Mouse (Mus musculus) layer of hippocampus, adult 18-20 months (tissue): ENCODE data around the gene Tmem51. TPM values are rescaled to one million over a fixed set of nuclear protein-coding genes. Genes with fewer than 3 reads are reported as not detected.
"Not testable (repeated sequence)": the region's sequence is repeated elsewhere in the genome, so short reads cannot be mapped to it uniquely, and the experiment has no call there.

Source experiments
- DNase-seq, 2 experiments: peaks; one replicate each; pipeline ENCODE4 v3.0.0; 2022; ENCODE audit warnings: low spot score in 2 of 2
- total RNA-seq, 2 experiments: library from RNA; stranded (reverse); gene quantifications; 2 replicates each; pipeline ENCODE4 v1.2.3; 2021

Gene Tmem51
- total RNA-seq, 2 experiments from 2014 or later: 3.5 to 4.5 TPM

- DNase-seq: peak in 1 of 2 experiments; percentile 70
These were observed 23.4 kb downstream of the Tmem51 start for GRCm38 (mm10) chr4:142060455-142061378.

- DNase-seq: no peak
These were observed 24.3 kb downstream of the Tmem51 start for GRCm38 (mm10) chr4:142059841-142060193.

- no peak for DNase-seq
These were observed 24.8 kb downstream of the Tmem51 start for GRCm38 (mm10) chr4:142059113-142059840.

- peak in 1 of 2 experiments; percentile 39 for DNase-seq
These were observed 26.4 kb downstream of the Tmem51 start for GRCm38 (mm10) chr4:142057529-142058216.

GRCm38 (mm10) chr4:142055600-142055999, 28.5 kb downstream of the Tmem51 start:
- no peak for DNase-seq

GRCm38 (mm10) chr4:142054580-142054979, 29.5 kb downstream of the Tmem51 start:
- peak in 1 of 2 experiments; percentile 15 for DNase-seq

- no peak for DNase-seq
These were observed 30.2 kb downstream of the Tmem51 start for GRCm38 (mm10) chr4:142053661-142054448.

- DNase-seq: no peak
These were observed 30.8 kb downstream of the Tmem51 start for GRCm38 (mm10) chr4:142053261-142053660.

- DNase-seq: no peak
These were observed 31.5 kb downstream of the Tmem51 start for GRCm38 (mm10) chr4:142052391-142053132.

- DNase-seq: not testable (repeated sequence)
These were observed 32.2 kb downstream of the Tmem51 start for GRCm38 (mm10) chr4:142051883-142052282.

GRCm38 (mm10) chr4:142049963-142050362, 34.1 kb downstream of the Tmem51 start:
- no peak for DNase-seq

GRCm38 (mm10) chr4:142048391-142048790, 35.7 kb downstream of the Tmem51 start:
- DNase-seq: peak in 1 of 2 experiments; percentile 32

GRCm38 (mm10) chr4:142047005-142047404, 37.1 kb downstream of the Tmem51 start:
- no peak for DNase-seq

GRCm38 (mm10) chr4:142046496-142046895, 37.6 kb downstream of the Tmem51 start:
- no peak for DNase-seq

GRCm38 (mm10) chr4:142045595-142046163, 38.4 kb downstream of the Tmem51 start:
- no peak for DNase-seq

- no peak for DNase-seq
These were observed 39.7 kb downstream of the Tmem51 start for GRCm38 (mm10) chr4:142044452-142044851.

GRCm38 (mm10) chr4:142039662-142040353, 44.3 kb downstream of the Tmem51 start:
- no peak for DNase-seq

- no peak for DNase-seq
These were observed 46.2 kb downstream of the Tmem51 start for GRCm38 (mm10) chr4:142037897-142038296.

GRCm38 (mm10) chr4:142028533-142028932, 55.6 kb downstream of the Tmem51 start:
- no peak for DNase-seq
